Mouse (Mus musculus) cortical plate, adult 2 months (tissue): ENCODE results near the gene Izumo1r.

Experiments used
- CTCF ChIP-seq: fragments of 200-500 bp; IDR thresholded peaks from 2 replicates; pipeline ENCODE4 v1.5.1; 2011; ENCODE audit warnings: mild to moderate bottlenecking, control low read depth, low read length; ENCODE audit not compliant: insufficient read depth; ENCODE audit errors: extremely low read depth
- POLR2A ChIP-seq: fragments of 200-500 bp; IDR thresholded peaks from 2 replicates; pipeline ENCODE4 v1.6.1; 2011; ENCODE audit warnings: mild to moderate bottlenecking, low read length, control low read depth; ENCODE audit not compliant: insufficient read depth; ENCODE audit errors: extremely low read depth

GRCm38 (mm10) chr9:14926593-14926992 is 22.8 kb upstream of the Izumo1r start:
- no peak for TF ChIP-seq POLR2A
- no peak for TF ChIP-seq CTCF
